Mouse (Mus musculus) spleen, adult 2 months (tissue): ENCODE data around the gene Coa4. TPM values are rescaled to one million over a fixed set of nuclear protein-coding genes. Genes with fewer than 3 reads are reported as not detected.

Source experiments
- DNase-seq, 2 experiments: peaks; one replicate each; pipeline versions ENCODE4 v3.0.0 to v3.0.0-alpha.2; 2012 to 2021; ENCODE audit warnings: low spot score in 2 of 2, low read depth in 1 of 2
- H3K27ac ChIP-seq: fragments of 200-500 bp; 2 replicates; pipeline ENCODE4 v1.5.1; 2012; ENCODE audit warnings: low read length, inconsistent platforms; ENCODE audit not compliant: insufficient read depth
- H3K27me3 ChIP-seq: fragments of 200-500 bp; 2 replicates; pipeline ENCODE4 v1.6.1; 2012; ENCODE audit warnings: mild to moderate bottlenecking, moderate library complexity, low read length, inconsistent platforms; ENCODE audit not compliant: control insufficient read depth, insufficient read depth
- H3K36me3 ChIP-seq: fragments of 200-500 bp; 2 replicates; pipeline ENCODE4 v1.6.1; 2012; ENCODE audit warnings: mild to moderate bottlenecking, low read length, inconsistent platforms; ENCODE audit not compliant: control insufficient read depth, insufficient read depth
- H3K4me1 ChIP-seq: fragments of 200-500 bp; 2 replicates; pipeline ENCODE4 v1.6.1; 2011; ENCODE audit warnings: inconsistent platforms; ENCODE audit not compliant: control insufficient read depth, insufficient read depth, insufficient read length
- H3K4me3 ChIP-seq: fragments of 200-500 bp; 2 replicates; pipeline ENCODE4 v1.5.1; 2011; ENCODE audit warnings: mild to moderate bottlenecking, inconsistent platforms; ENCODE audit not compliant: insufficient read depth, insufficient read length; ENCODE audit errors: extremely low read depth
- CTCF ChIP-seq: fragments of 200-500 bp; IDR thresholded peaks from 2 replicates; pipeline ENCODE4 v1.5.1; 2011; ENCODE audit warnings: mild to moderate bottlenecking, inconsistent platforms; ENCODE audit not compliant: insufficient read depth, insufficient read length, insufficient replicate concordance; ENCODE audit errors: extremely low read depth
- POLR2A ChIP-seq: fragments of 200-500 bp; IDR thresholded peaks from 2 replicates; pipeline ENCODE4 v1.6.1; 2011; ENCODE audit warnings: low read depth, low read length, inconsistent platforms
- WGBS: fragments of 180-500 bp; shearing (Covaris S2); methylation state at CpG from one replicate; pipeline ENCODE4 v1.1.7; 2018; 5-methylcytosine and 5-hydroxymethylcytosine counted together
- polyA plus RNA-seq: library from polyadenylated mRNA; depleted of rRNA; stranded (reverse); fragments of >200 nt; gene quantifications from 2 replicates; pipeline ENCODE4 v1.2.3, GENCODE M21; 2012

Gene Coa4
- polyA plus RNA-seq, 1 experiment, result 7.8 TPM

DNA sequence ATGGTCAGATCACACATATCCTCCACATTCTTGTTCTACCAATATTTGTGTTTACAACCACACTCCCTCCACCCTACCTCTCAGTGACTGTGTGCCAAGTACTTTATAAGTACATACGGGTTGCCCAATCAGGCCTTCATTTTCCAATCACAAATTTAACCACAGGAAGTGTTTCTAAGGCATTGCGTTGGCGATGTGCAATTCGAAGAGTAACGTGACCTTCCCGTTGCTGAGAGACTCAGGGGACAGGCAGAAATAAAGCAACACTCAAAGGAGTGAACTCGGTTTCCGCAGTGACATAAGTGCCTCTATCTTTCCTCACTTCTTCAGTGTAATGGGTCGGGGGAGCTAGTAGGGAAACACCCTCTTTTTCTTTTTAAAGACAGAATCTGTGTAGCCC, 2.6 kb downstream of the Coa4 start:
- no peak for TF ChIP-seq CTCF
- no peak overlapping the region for H3K27ac ChIP-seq
- WGBS, result 86% methylated on average over 9 of the region's 9 CpGs
- no peak for DNase-seq
- no peak overlapping the region for H3K4me3 ChIP-seq
- peaks cover 10% of the 10 kb centered on the region for H3K36me3 ChIP-seq
- H3K27me3 ChIP-seq, result no peaks in the 10 kb centered on the region
- H3K4me1 ChIP-seq, result peaks cover 2% of the 10 kb centered on the region; the same call in 1 of the 2 replicates

DNA sequence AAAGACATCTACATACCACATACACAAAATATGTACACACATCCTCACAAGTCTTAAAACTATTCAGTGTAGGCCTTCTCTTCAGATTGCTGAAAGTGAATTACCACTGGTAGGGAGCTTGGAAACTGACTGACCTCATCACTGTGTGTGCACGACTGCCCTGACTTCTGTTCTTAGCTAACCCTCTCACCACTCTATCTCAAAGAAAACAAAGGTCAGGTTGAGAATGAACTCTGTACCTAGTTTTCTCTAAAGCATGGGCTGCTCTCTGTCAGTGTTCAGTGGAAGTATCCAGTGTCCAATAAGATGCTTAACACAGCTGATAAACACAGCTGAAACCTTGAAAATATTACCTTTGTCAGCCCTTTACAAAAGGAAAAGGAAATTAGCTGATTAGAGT, 7.6 kb downstream of the Coa4 start:
- 80% methylated on average over 1 of the region's 1 CpGs for WGBS
- Histone ChIP-seq H3K27me3 (no peaks in the 10 kb centered on the region), H3K4me3 (no peak overlapping the region), H3K27ac (no peak overlapping the region), H3K4me1 (no peaks in the 10 kb centered on the region), H3K36me3 (peaks cover 4% of the 10 kb centered on the region)
- no peak for TF ChIP-seq POLR2A
- TF ChIP-seq CTCF, result no peak
- DNase-seq, result no peak

DNA sequence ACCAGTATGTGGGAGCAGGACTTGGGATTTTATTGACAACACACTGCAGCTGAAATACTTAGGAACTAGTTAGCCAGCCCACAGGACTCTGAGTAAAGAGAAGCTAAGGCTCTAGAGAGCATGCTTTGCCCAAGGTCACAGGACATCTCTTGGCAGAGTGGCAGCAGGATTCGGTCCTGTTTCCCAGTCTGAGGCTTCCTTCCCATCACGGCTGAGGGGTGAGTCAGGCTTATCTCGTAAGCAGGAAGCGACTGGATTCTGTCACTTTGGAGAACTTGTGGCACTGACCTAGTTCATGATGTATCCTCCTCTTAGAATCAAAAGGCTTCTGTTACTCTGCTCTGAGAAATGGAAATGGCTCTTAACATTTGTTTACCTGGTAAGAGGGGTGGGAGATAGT, 10.8 kb downstream of the Coa4 start:
- Histone ChIP-seq H3K27ac (no peak overlapping the region), H3K4me1 (no peaks in the 10 kb centered on the region), H3K4me3 (no peak overlapping the region), H3K27me3 (no peaks in the 10 kb centered on the region), H3K36me3 (peaks cover 2% of the 10 kb centered on the region)
- no peak for DNase-seq
- WGBS, result 82% methylated on average over 4 of the region's 4 CpGs
- TF ChIP-seq CTCF (no peak), POLR2A (no peak)

DNA sequence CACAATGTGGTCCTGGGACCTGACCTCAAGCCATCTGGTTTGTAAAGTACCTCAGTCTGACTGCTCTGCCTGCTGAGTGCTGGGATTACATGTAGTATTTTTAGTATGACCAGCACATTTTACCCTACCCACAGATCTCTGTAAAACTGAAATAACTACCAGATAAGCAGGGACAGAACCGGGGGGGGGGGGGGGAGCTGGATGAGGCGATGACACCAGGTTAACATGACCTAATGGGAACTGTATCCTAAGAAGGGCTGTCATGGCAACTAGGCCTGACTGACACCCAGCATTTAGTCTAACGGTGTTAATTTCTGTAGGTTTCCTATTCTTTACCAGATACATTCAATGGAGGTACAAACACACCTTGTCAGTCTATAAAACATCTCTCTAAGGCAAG, 12.9 kb downstream of the Coa4 start:
- H3K27me3 ChIP-seq, result no peaks in the 10 kb centered on the region
- no peaks in the 10 kb centered on the region for H3K4me1 ChIP-seq
- 85% methylated on average over 3 of the region's 3 CpGs for WGBS
- TF ChIP-seq POLR2A (no peak), CTCF (no peak)
- DNase-seq, result no peak
- no peak overlapping the region for H3K4me3 ChIP-seq
- H3K27ac ChIP-seq, result no peak overlapping the region
- peaks cover 2% of the 10 kb centered on the region for H3K36me3 ChIP-seq

DNA sequence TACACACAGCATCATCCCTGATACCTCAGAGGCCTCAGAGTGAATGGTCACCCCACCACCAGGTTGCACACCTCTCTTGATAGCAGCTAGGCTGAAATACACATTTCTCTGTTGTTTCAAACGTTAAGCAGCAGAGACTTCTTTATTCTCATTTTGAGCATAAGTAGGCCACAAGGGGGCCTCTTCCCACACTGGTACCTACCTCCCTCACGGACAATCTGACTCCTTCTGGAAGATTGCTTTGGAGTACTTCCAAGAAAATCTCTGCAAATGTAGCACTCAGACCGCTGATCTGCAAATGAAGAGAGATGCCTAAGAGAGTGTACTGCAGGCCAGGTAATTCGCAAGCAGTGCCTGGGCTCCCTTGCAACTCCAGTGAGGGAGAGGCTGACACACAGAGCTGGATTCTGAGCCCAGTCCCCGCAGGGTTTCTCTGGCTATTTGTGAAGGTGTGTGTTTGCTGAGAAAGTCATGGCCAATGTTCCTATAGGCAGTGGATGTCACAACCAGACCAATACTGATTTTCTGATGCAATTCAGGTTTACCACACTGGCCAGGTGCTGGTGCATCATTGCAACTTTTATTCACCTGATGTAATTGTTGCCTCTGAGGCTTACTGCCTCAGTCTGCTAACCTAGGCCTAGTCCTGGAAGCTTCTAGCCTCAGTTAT, 13.6 kb downstream of the Coa4 start:
- Histone ChIP-seq H3K4me1 (no peaks in the 10 kb centered on the region), H3K27ac (no peak overlapping the region), H3K27me3 (no peaks in the 10 kb centered on the region), H3K4me3 (no peak overlapping the region), H3K36me3 (peaks cover 2% of the 10 kb centered on the region)
- 85% methylated on average over 5 of the region's 5 CpGs for WGBS
- DNase-seq, result no peak
- TF ChIP-seq CTCF, result no peak
- no peak for TF ChIP-seq POLR2A

DNA sequence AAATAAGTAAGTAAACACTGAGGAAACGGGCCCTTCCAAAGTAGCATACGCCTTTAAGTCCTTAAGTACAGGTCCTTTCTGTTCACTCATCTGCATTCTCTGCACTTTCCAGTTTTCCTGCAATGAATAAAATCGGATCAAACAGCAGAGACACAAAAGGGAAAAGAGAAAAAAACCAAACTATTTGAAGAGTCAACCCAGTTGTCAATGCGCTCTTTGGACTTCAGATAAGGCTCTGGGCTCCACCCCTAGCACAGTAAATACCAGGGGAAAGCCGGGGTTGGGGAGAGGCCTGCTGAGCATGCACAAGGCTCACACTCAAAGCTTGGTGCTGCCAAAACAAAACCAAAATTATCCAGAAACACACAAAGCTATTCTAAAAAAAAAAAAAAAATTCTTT, 18.1 kb downstream of the Coa4 start:
- no peak for DNase-seq
- Histone ChIP-seq H3K4me1 (no peaks in the 10 kb centered on the region), H3K27ac (no peak overlapping the region), H3K27me3 (no peaks in the 10 kb centered on the region), H3K36me3 (no peaks in the 10 kb centered on the region), H3K4me3 (no peak overlapping the region)
- TF ChIP-seq POLR2A (no peak), CTCF (no peak)
- WGBS, result 85% methylated on average over 5 of the region's 5 CpGs

DNA sequence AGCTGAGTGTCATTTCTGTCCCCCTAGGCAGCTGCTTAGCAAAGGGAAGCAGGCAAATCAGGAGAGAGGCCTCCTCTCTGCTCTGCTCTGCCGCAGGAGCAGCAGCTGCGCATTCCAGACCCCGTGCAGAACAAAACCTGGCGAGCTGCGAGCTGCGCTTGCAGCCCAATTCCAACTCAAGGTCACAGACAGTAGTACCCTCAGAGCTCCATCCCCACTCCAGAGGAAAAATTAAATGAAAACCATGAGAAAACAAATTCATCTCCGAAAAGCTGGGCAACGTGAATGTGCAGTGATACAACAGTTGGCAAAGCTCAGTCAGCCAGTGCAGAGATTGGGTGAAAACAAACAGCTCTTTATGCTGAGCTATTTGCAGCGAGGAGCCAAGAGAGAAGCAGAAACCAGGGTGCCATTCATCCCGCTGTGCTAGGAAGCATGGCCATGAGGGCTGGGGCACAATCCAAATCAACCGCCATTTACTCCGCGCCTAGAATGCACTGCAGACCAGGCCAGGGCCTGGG, 18.6 kb downstream of the Coa4 start:
- no peaks in the 10 kb centered on the region for H3K27me3 ChIP-seq
- H3K4me3 ChIP-seq, result no peak overlapping the region
- no peak overlapping the region for H3K27ac ChIP-seq
- no peaks in the 10 kb centered on the region for H3K4me1 ChIP-seq
- no peaks in the 10 kb centered on the region for H3K36me3 ChIP-seq
- TF ChIP-seq CTCF (no peak), POLR2A (no peak)
- 94% methylated on average over 13 of the region's 13 CpGs for WGBS
- no peak for DNase-seq
